Mouse (Mus musculus): ENCODE results near the gene 1700024G13Rik. TPM values are rescaled to one million over a fixed set of nuclear protein-coding genes. Genes with fewer than 3 reads are reported as not detected.

Gene 1700024G13Rik
- polyA plus RNA-seq, 1 experiment, result not detected

DNA sequence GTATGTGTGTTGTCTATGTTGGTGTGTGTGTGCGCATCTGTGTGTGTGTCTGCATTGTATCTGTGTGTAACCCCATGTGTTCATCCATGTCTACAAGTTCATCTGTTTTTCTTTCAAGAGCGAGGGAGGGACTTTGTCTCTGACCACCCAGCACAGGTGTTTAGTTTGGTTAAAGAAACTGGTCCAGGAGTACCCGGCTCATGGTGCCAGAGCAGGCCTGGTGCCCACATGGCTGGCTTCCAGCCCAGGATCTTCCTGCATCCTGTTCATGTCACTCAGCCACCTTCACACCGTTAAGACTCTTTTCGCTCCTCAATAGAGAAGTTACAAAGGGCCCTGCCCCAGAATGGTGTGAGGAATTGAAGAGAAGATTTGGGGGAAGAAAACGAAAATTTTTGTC is 52.2 kb downstream of the 1700024G13Rik start:
- DNase-seq, result no peak
- no peak overlapping the region for H3K4me3 ChIP-seq (ENCODE audit: control insufficient read depth, insufficient read depth, low read length)
- no peak overlapping the region for H3K27ac ChIP-seq (ENCODE audit: control insufficient read depth, insufficient read depth, low read length)
- H3K36me3 ChIP-seq (ENCODE audit: control insufficient read depth, insufficient read depth, low read length), result no peaks in the 10 kb centered on the region
- WGBS, result 45% methylated on average over 6 of the region's 6 CpGs
- no peaks in the 10 kb centered on the region for H3K4me1 ChIP-seq (replicated peaks; ENCODE audit: control insufficient read depth, insufficient read depth, low read length)
- H3K27me3 ChIP-seq (ENCODE audit: control insufficient read depth, insufficient read depth, low read length), result no peaks in the 10 kb centered on the region
- TF ChIP-seq CTCF (IDR thresholded peaks at IDR 0.05; ENCODE audit: borderline replicate concordance, control insufficient read depth, extremely low read depth, insufficient read depth, low read length, poor library complexity), result no peak
- TF ChIP-seq POLR2A (IDR thresholded peaks at IDR 0.05; ENCODE audit: control insufficient read depth, extremely low read depth, insufficient read depth, low read length, poor library complexity), result no peak

DNA sequence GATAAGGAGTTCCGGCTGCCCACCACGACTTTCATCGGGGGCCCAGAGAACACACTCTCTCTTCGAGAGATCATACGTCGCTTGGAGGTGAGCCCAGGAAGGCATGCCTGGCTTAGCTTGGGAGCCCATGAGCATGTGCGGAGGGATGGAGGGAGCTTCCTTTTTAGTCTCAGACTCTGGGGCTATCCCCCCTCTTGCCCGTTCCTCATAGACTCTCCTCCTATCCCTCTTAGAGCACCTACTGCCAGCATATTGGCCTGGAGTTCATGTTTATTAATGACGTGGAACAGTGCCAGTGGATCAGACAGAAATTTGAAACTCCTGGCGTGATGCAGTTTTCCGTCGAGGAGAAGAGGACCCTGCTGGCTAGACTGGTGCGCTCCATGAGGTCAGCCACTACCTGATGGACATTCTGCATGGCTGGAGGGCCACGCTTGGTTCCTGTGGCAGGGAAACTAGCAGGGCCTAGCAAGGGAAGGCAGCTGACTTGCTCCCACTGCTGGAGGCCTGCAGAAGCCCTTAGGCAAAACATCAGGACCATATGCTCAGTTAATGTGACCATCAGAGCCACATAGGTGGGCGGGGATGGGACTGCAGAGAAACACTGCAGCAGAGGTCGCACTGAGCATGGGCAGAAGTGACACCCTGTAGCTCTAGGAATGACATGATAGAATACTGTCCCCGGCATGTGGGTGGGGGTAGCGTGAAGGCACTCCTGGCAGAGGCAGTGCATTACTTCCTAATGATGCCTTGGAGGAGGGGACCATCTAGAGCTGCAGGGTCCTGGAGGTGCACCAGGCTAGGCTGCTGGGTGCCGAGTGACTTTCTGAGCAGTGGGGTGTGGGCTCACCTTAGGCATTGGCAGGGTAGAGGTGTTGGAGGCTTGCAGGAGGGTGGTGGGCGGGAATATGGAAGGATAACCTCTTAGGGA is 55.4 kb downstream of the 1700024G13Rik start:
- no peak for DNase-seq
- Histone ChIP-seq H3K27me3 (ENCODE audit: control insufficient read depth, insufficient read depth, low read length) (no peaks in the 10 kb centered on the region), H3K36me3 (ENCODE audit: control insufficient read depth, insufficient read depth, low read length) (no peaks in the 10 kb centered on the region), H3K27ac (ENCODE audit: control insufficient read depth, insufficient read depth, low read length) (no peak overlapping the region), H3K4me1 (replicated peaks; ENCODE audit: control insufficient read depth, insufficient read depth, low read length) (no peaks in the 10 kb centered on the region), H3K4me3 (ENCODE audit: control insufficient read depth, insufficient read depth, low read length) (no peak overlapping the region)
- WGBS, result 93% methylated on average over 20 of the region's 20 CpGs
- no peak for TF ChIP-seq POLR2A (IDR thresholded peaks at IDR 0.05; ENCODE audit: control insufficient read depth, extremely low read depth, insufficient read depth, low read length, poor library complexity)
- no peak for TF ChIP-seq CTCF (IDR thresholded peaks at IDR 0.05; ENCODE audit: borderline replicate concordance, control insufficient read depth, extremely low read depth, insufficient read depth, low read length, poor library complexity)

DNA sequence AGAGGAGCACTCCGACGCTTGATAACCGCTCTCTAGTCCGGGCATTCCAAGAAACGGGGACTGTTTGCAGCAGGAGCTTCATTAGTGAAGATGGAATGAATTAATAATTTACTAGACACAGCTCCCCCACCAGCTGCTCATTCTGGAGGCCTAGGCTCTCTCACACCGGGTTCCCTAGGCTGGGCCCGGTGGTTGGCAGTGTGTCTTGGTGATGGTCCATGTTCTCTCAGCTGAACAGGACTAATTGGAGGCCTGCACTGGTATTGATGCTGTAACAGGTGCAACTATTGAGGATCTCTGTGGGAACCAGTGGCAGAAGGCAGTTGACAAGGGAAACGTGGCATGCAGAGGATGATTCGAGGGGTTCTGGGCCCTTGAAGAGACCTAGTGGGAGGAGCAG is 60.8 kb downstream of the 1700024G13Rik start:
- TF ChIP-seq POLR2A (IDR thresholded peaks at IDR 0.05; ENCODE audit: control insufficient read depth, extremely low read depth, insufficient read depth, low read length, poor library complexity) (no peak), CTCF (IDR thresholded peaks at IDR 0.05; ENCODE audit: borderline replicate concordance, control insufficient read depth, extremely low read depth, insufficient read depth, low read length, poor library complexity) (no peak)
- Histone ChIP-seq H3K27me3 (ENCODE audit: control insufficient read depth, insufficient read depth, low read length) (no peaks in the 10 kb centered on the region), H3K4me1 (replicated peaks; ENCODE audit: control insufficient read depth, insufficient read depth, low read length) (no peaks in the 10 kb centered on the region; the same call in 1 of the 2 replicates), H3K4me3 (ENCODE audit: control insufficient read depth, insufficient read depth, low read length) (no peak overlapping the region), H3K36me3 (ENCODE audit: control insufficient read depth, insufficient read depth, low read length) (no peaks in the 10 kb centered on the region), H3K27ac (ENCODE audit: control insufficient read depth, insufficient read depth, low read length) (no peak overlapping the region)
- no peak for DNase-seq
- WGBS, result 91% methylated on average over 9 of the region's 9 CpGs

Other genes with a start within 250 kb of the 1700024G13Rik start
- gene Msmb, start 246.4 kb downstream of the 1700024G13Rik start, polyA plus RNA-seq (2012; rRNA removed), result not detected in 2 replicates
- gene Ncoa4, start 228.5 kb downstream of the 1700024G13Rik start, polyA plus RNA-seq (2012; rRNA removed), result 55.8 and 65.8 TPM in 2 replicates
- 208 and 224 TPM in 2 replicates for gene Timm23, start 186.5 kb downstream of the 1700024G13Rik start, polyA plus RNA-seq (2012; rRNA removed)
- 9.0 and 10.5 TPM in 2 replicates for gene Parg, start 186.4 kb downstream of the 1700024G13Rik start, polyA plus RNA-seq (2012; rRNA removed)
- 1.4 and 6.6 TPM in 2 replicates for gene Ogdhl, start 66.4 kb downstream of the 1700024G13Rik start, polyA plus RNA-seq (2012; rRNA removed)
- 0.13 and 0.16 TPM in 2 replicates for gene Slc18a3, start 76.5 kb upstream of the 1700024G13Rik start, polyA plus RNA-seq (2012; rRNA removed)
- 0.37 and 0.67 TPM in 2 replicates for gene Chat, start 77.6 kb upstream of the 1700024G13Rik start, polyA plus RNA-seq (2012; rRNA removed)
- 9.4 and 12.1 TPM in 2 replicates for gene Ercc6, start 125.1 kb upstream of the 1700024G13Rik start, polyA plus RNA-seq (2012; rRNA removed)
- gene Prrxl1, start 211.0 kb upstream of the 1700024G13Rik start, polyA plus RNA-seq (2012; rRNA removed), result 0.08 TPM in 1 of 2 replicates, not detected in the other